In the genomic region with DNA sequence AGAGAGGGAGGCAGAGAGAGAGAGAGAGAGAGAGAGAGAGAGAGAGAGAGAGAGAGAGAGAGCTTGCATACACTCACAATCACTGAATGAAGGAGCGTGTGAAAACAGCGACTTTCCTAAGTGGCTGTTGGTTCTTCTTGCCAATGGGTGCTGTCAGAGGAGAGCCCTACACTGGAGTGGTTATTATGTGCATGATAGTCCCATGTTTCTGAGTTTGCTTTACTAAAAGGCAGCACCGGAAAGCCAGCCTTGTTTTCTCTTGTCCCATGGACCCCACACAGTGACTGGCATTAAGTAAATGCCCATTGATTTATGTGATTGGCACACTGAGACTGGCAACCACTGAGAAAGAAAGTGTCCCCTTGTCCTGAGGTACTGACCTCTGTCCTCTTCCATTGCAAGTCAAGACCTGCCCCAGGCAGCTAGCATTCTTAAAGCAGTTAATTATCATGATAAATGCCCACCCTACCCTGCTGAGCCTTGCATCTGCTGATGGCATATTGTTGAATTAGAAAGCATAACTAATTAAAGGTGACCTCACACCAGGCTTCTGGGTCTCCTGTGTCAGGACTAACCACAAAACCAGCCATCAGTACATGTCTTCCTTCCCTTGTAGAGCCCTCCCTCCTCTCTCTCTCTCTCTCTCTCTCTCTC, we compare ENCODE assay signal across 12 mouse cellular contexts.
DNase-seq lines count a peak whose midpoint lies in the region; ATAC-seq lines count a peak whose summit lies in the region.
"Had no signal": no experiment of that assay in that cellular context is flagged by ENCODE, and none has a peak within 500 bp of the region (broad histone marks: within the 10 kb centered on the region; RNA-seq: fewer than 3 reads in every experiment).

No protein-coding gene starts in this region.

- no peaks in the 10 kb centered on the region for H3K9me3 ChIP-seq in limb, embryonic 11.5 days (ENCODE audit: control insufficient read depth, low read length)
- no peaks in the 10 kb centered on the region for H3K9me3 ChIP-seq in limb, embryonic 10.5 days (replicated peaks)
- no peaks in the 10 kb centered on the region for H3K9me3 ChIP-seq in hindbrain, embryonic 15.5 days
- H3K9me3 ChIP-seq: embryonic facial prominence, embryonic 15.5 days had no signal

- H3K4me2 ChIP-seq in limb, embryonic 11.5 days (ENCODE audit: low read depth, severe bottlenecking), result no peak overlapping the region
- no peak overlapping the region for H3K4me2 ChIP-seq in hindbrain, embryonic 15.5 days
- H3K4me2 ChIP-seq: embryonic facial prominence, embryonic 15.5 days had no signal

- H3K4me3 ChIP-seq in limb, embryonic 11.5 days (ENCODE audit: low read depth, low read length), result no peak overlapping the region
- no peak overlapping the region for H3K4me3 ChIP-seq in limb, embryonic 10.5 days
- no peak overlapping the region for H3K4me3 ChIP-seq in hindbrain, embryonic 15.5 days
- H3K4me3 ChIP-seq: embryonic facial prominence, embryonic 15.5 days had no signal

- no peaks in the 10 kb centered on the region for H3K36me3 ChIP-seq in limb, embryonic 11.5 days (ENCODE audit: control insufficient read depth, insufficient read depth, low read length)
- H3K36me3 ChIP-seq in limb, embryonic 10.5 days, result no peaks in the 10 kb centered on the region
- H3K36me3 ChIP-seq in hindbrain, embryonic 15.5 days, result no peaks in the 10 kb centered on the region
- H3K36me3 ChIP-seq: embryonic facial prominence, embryonic 15.5 days had no signal

- no peak for ATAC-seq in limb, embryonic 11.5 days (ENCODE audit: insufficient number of reproducible peaks, low FRiP score, low TSS enrichment, low read depth)
- peak; percentile 45; the same call in 1 of the 2 replicates for ATAC-seq in hindbrain, embryonic 15.5 days (ENCODE audit: low FRiP score, low read depth)
- ATAC-seq: inflammation-experienced regulatory T-cells, adult 6 months had no signal

- peak; percentile 15 for DNase-seq in limb, embryonic 11.5 days (ENCODE audit: low spot score)
- DNase-seq in limb, embryonic 10.5 days (ENCODE audit: low spot score), result no peak
- peak; percentile 75 for DNase-seq in embryo, embryonic 10.5 days (ENCODE audit: low spot score)
- DNase-seq in retina, embryonic 14.5 days (ENCODE audit: low spot score), result peak; percentile 68
- no peak for DNase-seq in left cerebral cortex, adult 18-20 months (ENCODE audit: low spot score in 2 of 2)
- DNase-seq in kidney, adult 18-20 months, result no peak
- DNase-seq: cerebellum, adult 18-20 months; lung, adult 18-20 months had no signal

- H3K4me1 ChIP-seq in limb, embryonic 11.5 days (ENCODE audit: control insufficient read depth, insufficient read depth, low read length), result no peaks in the 10 kb centered on the region
- H3K4me1 ChIP-seq in limb, embryonic 10.5 days, result peaks cover 11% of the 10 kb centered on the region
- H3K4me1 ChIP-seq in hindbrain, embryonic 15.5 days (replicated peaks), result peaks cover 9% of the 10 kb centered on the region; the same call in 1 of the 2 replicates
- H3K4me1 ChIP-seq: embryonic facial prominence, embryonic 15.5 days had no signal

- H3K27me3 ChIP-seq in limb, embryonic 11.5 days (ENCODE audit: control insufficient read depth, insufficient read depth, low read length), result no peaks in the 10 kb centered on the region
- no peaks in the 10 kb centered on the region for H3K27me3 ChIP-seq in limb, embryonic 10.5 days (ENCODE audit: low read depth, poor library complexity, severe bottlenecking)
- peaks cover 41% of the 10 kb centered on the region for H3K27me3 ChIP-seq in hindbrain, embryonic 15.5 days
- H3K27me3 ChIP-seq: embryonic facial prominence, embryonic 15.5 days had no signal

- no peak overlapping the region for H3K9ac ChIP-seq in limb, embryonic 11.5 days (ENCODE audit: low read length)
- H3K9ac ChIP-seq in hindbrain, embryonic 15.5 days, result no peak overlapping the region
- H3K9ac ChIP-seq: embryonic facial prominence, embryonic 15.5 days had no signal

- H3K27ac ChIP-seq in limb, embryonic 11.5 days (replicated peaks; ENCODE audit: low read depth, low read length), result no peak overlapping the region
- H3K27ac ChIP-seq in limb, embryonic 10.5 days, result no peak overlapping the region
- H3K27ac ChIP-seq in hindbrain, embryonic 15.5 days (replicated peaks), result no peak overlapping the region
- H3K27ac ChIP-seq: embryonic facial prominence, embryonic 15.5 days; stomach, postnatal 0 days had no signal

- 43% methylated on average over 3 of the region's 3 CpGs for WGBS in limb, embryonic 11.5 days
- 48% methylated on average over 3 of the region's 3 CpGs for WGBS in limb, embryonic 10.5 days
- WGBS in hindbrain, embryonic 15.5 days, result 16% methylated on average over 3 of the region's 3 CpGs

Comparison
In these comparisons a context has a peak if more than half of its experiments do, and no peak if none do; other contexts are left out.
1. DNase-seq: peak in limb, embryonic 11.5 days (single experiment), embryo, embryonic 10.5 days (single experiment) and retina, embryonic 14.5 days (single experiment); none in limb, embryonic 10.5 days (single experiment), left cerebral cortex, adult 18-20 months (0 of 2) and kidney, adult 18-20 months (single experiment).